Mouse (Mus musculus) cerebellum, adult 2 months (tissue): ENCODE results near the gene Trim23.

Experiments used
- CTCF ChIP-seq: fragments of 200-500 bp; IDR thresholded peaks from 2 replicates; pipeline ENCODE4 v1.5.1; 2011; ENCODE audit warnings: low read depth, mild to moderate bottlenecking, control low read depth, low read length, moderate library complexity, borderline replicate concordance; ENCODE audit not compliant: insufficient read depth
- POLR2A ChIP-seq: fragments of 200-500 bp; IDR thresholded peaks from 2 replicates; pipeline ENCODE4 v1.6.1; 2011; ENCODE audit warnings: low read length, control low read depth, borderline replicate concordance; ENCODE audit not compliant: insufficient read depth

- no peak for TF ChIP-seq CTCF
- no peak for TF ChIP-seq POLR2A
These were observed 23.5 kb upstream of the Trim23 start for GRCm38 (mm10) chr13:104155106-104155505.
